Mouse (Mus musculus) liver, embryonic 16.5 days (tissue): Measurements from ENCODE around the gene Exosc5. TPM values are rescaled to one million over a fixed set of nuclear protein-coding genes. Genes with fewer than 3 reads are reported as not detected.
A peak's percentile ranks its signal among the peaks of the same experiment; 100 is the strongest.

Source experiments
- ATAC-seq: fragments of 200-750 bp; cut with Nextera tagmentation; 2 replicates; pipeline ENCODE4 v1.8.0; 2017; ENCODE audit warnings: low read depth, mild to moderate bottlenecking, moderate number of reproducible peaks, moderate library complexity
- H3K27ac ChIP-seq: fragments of 300-500 bp; sonication (generic); 2 replicates; pipeline ENCODE4 v1.5.1; 2014; ENCODE audit warnings: mild to moderate bottlenecking, low read length
- H3K27me3 ChIP-seq: fragments of 300-500 bp; sonication (generic); 2 replicates; pipeline ENCODE4 v1.6.1; 2014; ENCODE audit warnings: low read depth, low read length, mixed read lengths; ENCODE audit not compliant: control insufficient read depth, insufficient read depth
- H3K36me3 ChIP-seq: fragments of 300-500 bp; sonication (generic); 2 replicates; pipeline ENCODE4 v1.6.1; 2014; ENCODE audit warnings: mild to moderate bottlenecking; ENCODE audit not compliant: control insufficient read depth, insufficient read depth
- H3K4me1 ChIP-seq: fragments of 300-500 bp; sonication (generic); 2 replicates; pipeline ENCODE4 v1.6.1; 2014; ENCODE audit warnings: low read depth, low read length, mixed read lengths; ENCODE audit not compliant: control insufficient read depth
- H3K4me2 ChIP-seq: fragments of 300-500 bp; sonication (generic); 2 replicates; pipeline ENCODE4 v1.6.1; 2014; ENCODE audit warnings: low read depth, low read length, mixed read lengths
- H3K4me3 ChIP-seq: fragments of 300-500 bp; sonication (generic); 2 replicates; pipeline ENCODE4 v1.5.1; 2014; ENCODE audit warnings: low read depth, mild to moderate bottlenecking, low read length
- H3K9ac ChIP-seq: fragments of 300-500 bp; sonication (generic); 2 replicates; pipeline ENCODE4 v1.6.1; 2014; ENCODE audit warnings: low read depth, low read length
- H3K9me3 ChIP-seq: fragments of 300-500 bp; sonication (generic); replicated peaks from 2 replicates; pipeline ENCODE4 v1.6.1; 2016; ENCODE audit warnings: low read length; ENCODE audit not compliant: control insufficient read depth
- WGBS: fragments of 180-500 bp; shearing (Covaris S2); extraction: QIAGEN DNeasy Blood & Tissue Kit; methylation state at CpG from one replicate; pipeline ENCODE4 v1.1.7; 2014; ENCODE audit not compliant: insufficient replicate concordance; 5-methylcytosine and 5-hydroxymethylcytosine counted together
- polyA plus RNA-seq: library from polyadenylated mRNA; unstranded; fragments of >200 nt; fragmentation: Nextera tagmentation; extraction: Ambion mirVana; gene quantifications from 2 replicates; pipeline ENCODE4 v1.2.1, GENCODE M21; 2015

Exosc5 gene
- polyA plus RNA-seq, 1 experiment from 2014 or later: 39.1 TPM

- Histone ChIP-seq H3K27me3 (no peaks in the 10 kb centered on the region), H3K4me3 (peak overlapping the region; percentile 76), H3K9me3 (no peaks in the 10 kb centered on the region), H3K9ac (peak overlapping the region; percentile 61), H3K4me2 (peak overlapping the region; percentile 80), H3K27ac (no peak overlapping the region), H3K36me3 (no peaks in the 10 kb centered on the region), H3K4me1 (peaks cover 12% of the 10 kb centered on the region)
- WGBS: 18% methylated on average over 5 of the region's 5 CpGs
- no peak for ATAC-seq
Observed at GRCm38 (mm10) chr7:25619722-25619991, 39.3 kb upstream of the Exosc5 start.

- WGBS: 80% methylated on average over 5 of the region's 5 CpGs
- Histone ChIP-seq H3K4me1 (peaks cover 12% of the 10 kb centered on the region), H3K4me2 (peak overlapping the region; percentile 80; the same call in 1 of the 2 replicates), H3K9me3 (no peaks in the 10 kb centered on the region), H3K36me3 (no peaks in the 10 kb centered on the region), H3K27me3 (no peaks in the 10 kb centered on the region), H3K4me3 (no peak overlapping the region; the same call in 1 of the 2 replicates), H3K27ac (no peak overlapping the region), H3K9ac (no peak overlapping the region; the same call in 1 of the 2 replicates)
- no peak for ATAC-seq
Observed at GRCm38 (mm10) chr7:25620101-25620500, 38.9 kb upstream of the Exosc5 start.

- ATAC-seq: no peak
- H3K4me1 ChIP-seq: peaks cover 12% of the 10 kb centered on the region
- H3K36me3 ChIP-seq: no peaks in the 10 kb centered on the region
- no peak overlapping the region for H3K4me2 ChIP-seq
- no peaks in the 10 kb centered on the region for H3K27me3 ChIP-seq
- no peak overlapping the region for H3K27ac ChIP-seq
- no peaks in the 10 kb centered on the region for H3K9me3 ChIP-seq
- H3K9ac ChIP-seq: no peak overlapping the region
- H3K4me3 ChIP-seq: no peak overlapping the region
- 75% methylated on average over 11 of the region's 11 CpGs for WGBS
Observed at GRCm38 (mm10) chr7:25620751-25621150, 38.2 kb upstream of the Exosc5 start.

GRCm38 (mm10) chr7:25623857-25624370, 35.0 kb upstream of the Exosc5 start:
- no peak for ATAC-seq
- Histone ChIP-seq H3K9me3 (no peaks in the 10 kb centered on the region), H3K4me3 (no peak overlapping the region), H3K4me1 (peaks cover 36% of the 10 kb centered on the region), H3K27ac (no peak overlapping the region), H3K9ac (no peak overlapping the region), H3K36me3 (no peaks in the 10 kb centered on the region), H3K27me3 (no peaks in the 10 kb centered on the region), H3K4me2 (no peak overlapping the region)
- WGBS: 83% methylated on average over 11 of the region's 11 CpGs

- Histone ChIP-seq H3K4me3 (no peak overlapping the region), H3K9me3 (no peaks in the 10 kb centered on the region), H3K4me2 (no peak overlapping the region), H3K27me3 (no peaks in the 10 kb centered on the region), H3K36me3 (no peaks in the 10 kb centered on the region), H3K27ac (no peak overlapping the region), H3K9ac (no peak overlapping the region), H3K4me1 (peaks cover 29% of the 10 kb centered on the region)
- no peak for ATAC-seq
- 57% methylated on average over 5 of the region's 5 CpGs for WGBS
Observed at GRCm38 (mm10) chr7:25624851-25625250, 34.1 kb upstream of the Exosc5 start.

- Histone ChIP-seq H3K27ac (no peak overlapping the region), H3K4me3 (no peak overlapping the region), H3K4me2 (no peak overlapping the region), H3K9me3 (no peaks in the 10 kb centered on the region), H3K4me1 (peaks cover 27% of the 10 kb centered on the region), H3K36me3 (no peaks in the 10 kb centered on the region), H3K27me3 (no peaks in the 10 kb centered on the region), H3K9ac (no peak overlapping the region)
- WGBS: 58% methylated on average over 10 of the region's 10 CpGs
- no peak for ATAC-seq
Observed at GRCm38 (mm10) chr7:25625594-25626250, 33.2 kb upstream of the Exosc5 start.

GRCm38 (mm10) chr7:25626509-25627430, 32.2 kb upstream of the Exosc5 start, which contains the start of gene B3gnt8:
Gene B3gnt8, plus strand, starts transcription at chr7:25626654.
- Histone ChIP-seq H3K4me3 (peak within 1 kb of the TSS; percentile 59), H3K4me2 (peak within 1 kb of the TSS; percentile 85), H3K9me3 (no peaks in the 10 kb centered on the region), H3K27ac (peak within 1 kb of the TSS; percentile 44; the same call in 1 of the 2 replicates), H3K9ac (peak within 1 kb of the TSS; percentile 59), H3K36me3 (no peaks in the 10 kb centered on the region), H3K27me3 (no peaks in the 10 kb centered on the region), H3K4me1 (peaks cover 27% of the 10 kb centered on the region)
- peak; percentile 49 for ATAC-seq
- WGBS: 9% methylated on average over 27 of the region's 29 CpGs

- peak overlapping the region; percentile 59 for H3K4me3 ChIP-seq
- H3K9me3 ChIP-seq: no peaks in the 10 kb centered on the region
- WGBS: 17% methylated on average over 38 of the region's 38 CpGs
- ATAC-seq: peak; percentile 79
- H3K9ac ChIP-seq: peak overlapping the region; percentile 59
- H3K27me3 ChIP-seq: no peaks in the 10 kb centered on the region
- peak overlapping the region; percentile 85 for H3K4me2 ChIP-seq
- H3K36me3 ChIP-seq: no peaks in the 10 kb centered on the region
- H3K27ac ChIP-seq: peak overlapping the region; percentile 44; the same call in 1 of the 2 replicates
- peaks cover 27% of the 10 kb centered on the region for H3K4me1 ChIP-seq
Observed at GRCm38 (mm10) chr7:25627431-25628322, 31.3 kb upstream of the Exosc5 start.
